Mouse (Mus musculus): Measurements from ENCODE around the gene Sptbn1.

GRCm38 (mm10) chr11:30279278-30279677 is 11.3 kb upstream of the Sptbn1 start:
- no peak for TF ChIP-seq POLR2A (IDR thresholded peaks at IDR 0.05; ENCODE audit: borderline replicate concordance, extremely low read depth, low read depth, low read length)
- no peak for TF ChIP-seq CTCF (IDR thresholded peaks at IDR 0.05; ENCODE audit: insufficient read depth, low read length)

Measured in lung, adult 2 months (tissue).